Mouse (Mus musculus): ENCODE measurements around the gene Homer2. TPM values are rescaled to one million over a fixed set of nuclear protein-coding genes. Genes with fewer than 3 reads are reported as not detected.

Gene Homer2
- polyA plus RNA-seq, 2 experiments from 2014 or later: 0.41 TPM; not detected in 1

GRCm38 (mm10) chr7:81557985-81558360 is 149.4 kb downstream of the Homer2 start:
- ATAC-seq: no peak

GRCm38 (mm10) chr7:81557252-81557984 is 149.9 kb downstream of the Homer2 start:
- no peak for ATAC-seq

GRCm38 (mm10) chr7:81556839-81557238 is 150.5 kb downstream of the Homer2 start:
- no peak for ATAC-seq

- ATAC-seq: no peak
Observed at GRCm38 (mm10) chr7:81554369-81554768, 153.0 kb downstream of the Homer2 start.

- no peak for ATAC-seq
Observed at GRCm38 (mm10) chr7:81553589-81553988, 153.7 kb downstream of the Homer2 start.

Other genes with a start within 250 kb of the Homer2 start
- gene Ap3b2, start 213.6 kb downstream of the Homer2 start, polyA plus RNA-seq (2017; shearing (Covaris generic)): not detected
- not detected for gene BC048679, start 209.2 kb downstream of the Homer2 start, polyA plus RNA-seq (2017; shearing (Covaris generic))
- gene Fsd2, start 140.6 kb downstream of the Homer2 start, polyA plus RNA-seq (2017; shearing (Covaris generic)): 1 to 10 TPM; 5.0 to 5.1 TPM
- 1 to 10 TPM; 4.1 to 4.4 TPM for gene Whamm, start 136.3 kb downstream of the Homer2 start, polyA plus RNA-seq (2017; shearing (Covaris generic))
- 100 to 1,000 TPM; 159 to 170 TPM for gene Ramac, start 55.4 kb upstream of the Homer2 start, polyA plus RNA-seq (2017; shearing (Covaris generic))
- gene 3110040N11Rik, start 82.0 kb upstream of the Homer2 start, polyA plus RNA-seq (2017; shearing (Covaris generic)): 10 to 100 TPM; 71.6 to 82.9 TPM
- 10 to 100 TPM; 13.4 to 23.6 TPM for gene Btbd1, start 121.9 kb upstream of the Homer2 start, polyA plus RNA-seq (2017; shearing (Covaris generic))
- not detected for gene Gm10160, start 148.3 kb upstream of the Homer2 start, polyA plus RNA-seq (2017; shearing (Covaris generic))
- 1 to 10 TPM; 7.7 to 9.4 TPM for gene Tm6sf1, start 151.5 kb upstream of the Homer2 start, polyA plus RNA-seq (2017; shearing (Covaris generic))
- gene Hdgfl3, start 226.9 kb upstream of the Homer2 start, polyA plus RNA-seq (2017; shearing (Covaris generic)): 10 to 100 TPM in 1 of 2 experiments, 1 to 10 TPM in 1; 7.9 to 10.2 TPM